Mouse (Mus musculus) small intestine, adult 2 months (tissue): ENCODE measurements around the gene Gm49320.

Experiments
- CTCF ChIP-seq: fragments of 200-500 bp; IDR thresholded peaks from 2 replicates; pipeline ENCODE4 v1.5.1; 2012; ENCODE audit warnings: low read depth, mild to moderate bottlenecking, control low read depth, inconsistent platforms, low read length, moderate library complexity, mixed read lengths; ENCODE audit not compliant: insufficient replicate concordance, insufficient read length; ENCODE audit errors: extremely low read depth
- POLR2A ChIP-seq: fragments of 200-500 bp; IDR thresholded peaks from 2 replicates; pipeline ENCODE4 v1.6.1; 2012; ENCODE audit warnings: low read depth, mild to moderate bottlenecking, control low read depth, inconsistent platforms, low read length, moderate library complexity

DNA sequence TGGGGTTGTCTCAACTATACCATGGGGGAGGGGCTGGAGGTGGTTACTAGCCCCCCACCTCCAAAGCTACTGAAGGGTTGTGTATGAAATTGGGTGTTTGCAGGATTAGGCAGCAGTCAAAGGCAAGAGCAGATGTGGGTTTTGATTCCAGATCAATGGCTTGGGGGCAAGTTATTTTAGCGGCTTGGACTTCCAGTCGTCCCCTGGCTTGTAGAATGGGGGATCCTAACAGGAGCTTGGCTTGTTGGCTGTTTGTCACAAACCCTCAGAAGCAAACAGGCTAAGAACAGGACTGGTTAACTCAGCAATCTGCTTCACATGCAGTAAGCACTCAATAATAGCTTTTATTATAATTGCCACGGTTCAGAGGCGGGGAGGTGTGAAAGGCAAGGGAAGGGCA, 18.7 kb downstream of the Gm49320 start:
- TF ChIP-seq POLR2A = no peak
- TF ChIP-seq CTCF = no peak
